Mouse (Mus musculus): ENCODE results near the gene Eps15.

The Eps15 gene

GRCm38 (mm10) chr4:109268903-109269302 is 11.2 kb upstream of the Eps15 start:
- no peak for DNase-seq (ENCODE audit: extremely low read depth, low read depth)

- DNase-seq (ENCODE audit: extremely low read depth, low read depth), result no peak
These were observed 8.3 kb upstream of the Eps15 start for GRCm38 (mm10) chr4:109271803-109272202.

- DNase-seq (ENCODE audit: extremely low read depth, low read depth), result no peak
These were observed 6.4 kb upstream of the Eps15 start for GRCm38 (mm10) chr4:109273586-109274240.

- DNase-seq (ENCODE audit: extremely low read depth, low read depth), result no peak
These were observed 542 bp downstream of the Eps15 start for GRCm38 (mm10) chr4:109280459-109281160.

- DNase-seq (ENCODE audit: extremely low read depth, low read depth), result no peak
These were observed 1.1 kb downstream of the Eps15 start for GRCm38 (mm10) chr4:109281161-109281560.

GRCm38 (mm10) chr4:109281946-109282345 is 1.9 kb downstream of the Eps15 start:
- DNase-seq (ENCODE audit: extremely low read depth, low read depth), result no peak

- no peak for DNase-seq (ENCODE audit: extremely low read depth, low read depth)
These were observed 14.6 kb downstream of the Eps15 start for GRCm38 (mm10) chr4:109294629-109295028.

- no peak for DNase-seq (ENCODE audit: extremely low read depth, low read depth)
These were observed 16.4 kb downstream of the Eps15 start for GRCm38 (mm10) chr4:109296510-109296909.

- DNase-seq (ENCODE audit: extremely low read depth, low read depth), result no peak
These were observed 19.1 kb downstream of the Eps15 start for GRCm38 (mm10) chr4:109299136-109299535.

GRCm38 (mm10) chr4:109316941-109317894 is 37.1 kb downstream of the Eps15 start:
- no peak for DNase-seq (ENCODE audit: extremely low read depth, low read depth)

- DNase-seq (ENCODE audit: extremely low read depth, low read depth), result no peak
These were observed 56.7 kb downstream of the Eps15 start for GRCm38 (mm10) chr4:109336796-109337195.

- no peak for DNase-seq (ENCODE audit: extremely low read depth, low read depth)
These were observed 61.2 kb downstream of the Eps15 start for GRCm38 (mm10) chr4:109341222-109341621.

GRCm38 (mm10) chr4:109342783-109343485 is 62.9 kb downstream of the Eps15 start:
- peak; percentile 2 for DNase-seq (ENCODE audit: extremely low read depth, low read depth)

GRCm38 (mm10) chr4:109343909-109344308 is 63.8 kb downstream of the Eps15 start:
- DNase-seq (ENCODE audit: extremely low read depth, low read depth), result no peak

- DNase-seq (ENCODE audit: extremely low read depth, low read depth), result no peak
These were observed 98.0 kb downstream of the Eps15 start for GRCm38 (mm10) chr4:109378107-109378506.

- DNase-seq (ENCODE audit: extremely low read depth, low read depth), result no peak
These were observed 102.4 kb downstream of the Eps15 start for GRCm38 (mm10) chr4:109382457-109382856.

GRCm38 (mm10) chr4:109385599-109385998 is 105.5 kb downstream of the Eps15 start:
- no peak for DNase-seq (ENCODE audit: extremely low read depth, low read depth)

GRCm38 (mm10) chr4:109393229-109393779 is 113.2 kb downstream of the Eps15 start:
- DNase-seq (ENCODE audit: extremely low read depth, low read depth), result peak; percentile 24

- no peak for DNase-seq (ENCODE audit: extremely low read depth, low read depth)
These were observed 113.8 kb downstream of the Eps15 start for GRCm38 (mm10) chr4:109393902-109394301.

- no peak for DNase-seq (ENCODE audit: extremely low read depth, low read depth)
These were observed 114.4 kb downstream of the Eps15 start for GRCm38 (mm10) chr4:109394314-109395074.

All from MEL-GATA-1-ER (cell line).